Mouse (Mus musculus) layer of hippocampus, postnatal 14 days (tissue): ENCODE measurements around the gene Epor. TPM values are rescaled to one million over a fixed set of nuclear protein-coding genes. Genes with fewer than 3 reads are reported as not detected.

Experiments used
- DNase-seq, 2 experiments: peaks; one replicate each; pipeline ENCODE4 v3.0.0; 2021 to 2022; ENCODE audit warnings: low spot score in 2 of 2, mixed read lengths in 1 of 2
- total RNA-seq, 2 experiments: library from RNA; stranded (reverse); gene quantifications; 2 replicates each; pipeline ENCODE4 v1.2.3; 2021

Epor gene
- total RNA-seq, 2 experiments from 2014 or later = 2.6 to 3.3 TPM

- DNase-seq = peak in 1 of 2 experiments; percentile 37
Measured at GRCm38 (mm10) chr9:21916851-21917492, 46.3 kb downstream of the Epor start.

GRCm38 (mm10) chr9:21909474-21910223 is 53.7 kb downstream of the Epor start:
- DNase-seq = no peak

Other genes starting within 250 kb of the Epor start
- 10 to 100 TPM; 20.2 to 21.0 TPM for gene Ldlr, start 240.0 kb downstream of the Epor start, total RNA-seq
- 1 to 10 TPM; 2.1 to 4.0 TPM for gene Spc24, start 203.2 kb downstream of the Epor start, total RNA-seq
- gene Kank2, start 164.8 kb downstream of the Epor start, total RNA-seq = 1 to 10 TPM; 7.1 to 7.8 TPM
- not detected for gene Angptl8, start 128.0 kb downstream of the Epor start, total RNA-seq
- gene Dock6, start 110.9 kb downstream of the Epor start, total RNA-seq = 10 to 100 TPM; 24.5 to 24.7 TPM
- 10 to 100 TPM; 22.6 to 24.2 TPM for gene Rab3d, start 45.3 kb downstream of the Epor start, total RNA-seq
- gene Ccdc159, start 36.0 kb downstream of the Epor start, total RNA-seq = 10 to 100 TPM; 13.8 to 14.2 TPM
- 10 to 100 TPM; 35.7 to 37.0 TPM for gene Tmem205, start 36.0 kb downstream of the Epor start, total RNA-seq
- gene Plppr2, start 26.5 kb downstream of the Epor start, total RNA-seq = 100 to 1,000 TPM; 350 to 352 TPM
- gene Swsap1, start 7.8 kb downstream of the Epor start, total RNA-seq = 10 to 100 TPM; 14.4 to 15.2 TPM
- gene Rgl3, start 25.9 kb upstream of the Epor start, total RNA-seq = 1 to 10 TPM; 1.2 to 1.3 TPM
- 1 to 10 TPM; 6.1 to 6.8 TPM for gene Ccdc151, start 39.1 kb upstream of the Epor start, total RNA-seq
- 100 to 1,000 TPM; 105 to 110 TPM for gene Prkcsh, start 39.3 kb upstream of the Epor start, total RNA-seq
- 100 to 1,000 TPM; 176 to 178 TPM for gene Elavl3, start 88.5 kb upstream of the Epor start, total RNA-seq
- 1 to 10 TPM; 1.5 to 2.8 TPM for gene Gm49318, start 107.8 kb upstream of the Epor start, total RNA-seq
- gene Zfp653, start 107.9 kb upstream of the Epor start, total RNA-seq = 10 to 100 TPM; 19.4 to 22.7 TPM
- 10 to 100 TPM; 42.4 to 45.7 TPM for gene Ecsit, start 121.9 kb upstream of the Epor start, total RNA-seq
- gene Cnn1, start 135.7 kb upstream of the Epor start, total RNA-seq = 1 to 10 TPM in 1 of 2 experiments, under 1 TPM in 1; 0.45 to 1.4 TPM
- gene Elof1, start 153.7 kb upstream of the Epor start, total RNA-seq = 10 to 100 TPM; 57.0 to 58.0 TPM
- gene Acp5, start 172.2 kb upstream of the Epor start, total RNA-seq = under 1 TPM; 0.44 to 0.86 TPM
- 10 to 100 TPM; 49.1 to 51.0 TPM for gene Pigyl, start 193.3 kb upstream of the Epor start, total RNA-seq
- under 1 TPM; 0.12 TPM for gene Zfp872, start 224.6 kb upstream of the Epor start, total RNA-seq